Mouse (Mus musculus) thymus, adult 2 months (tissue): Measurements from ENCODE around the gene Adamts13.

Experiments used
- CTCF ChIP-seq: fragments of 200-500 bp; IDR thresholded peaks from 2 replicates; pipeline ENCODE4 v1.5.1; 2012; ENCODE audit warnings: mild to moderate bottlenecking, control low read depth, low read length, moderate library complexity, borderline replicate concordance; ENCODE audit not compliant: control insufficient read depth, poor library complexity, insufficient read depth; ENCODE audit errors: extremely low read depth
- POLR2A ChIP-seq: fragments of 200-500 bp; IDR thresholded peaks from 2 replicates; pipeline ENCODE4 v1.6.1; 2012; ENCODE audit warnings: mild to moderate bottlenecking, low read length, control low read depth, moderate library complexity; ENCODE audit not compliant: control insufficient read depth, poor library complexity, insufficient read depth; ENCODE audit errors: extremely low read depth

DNA sequence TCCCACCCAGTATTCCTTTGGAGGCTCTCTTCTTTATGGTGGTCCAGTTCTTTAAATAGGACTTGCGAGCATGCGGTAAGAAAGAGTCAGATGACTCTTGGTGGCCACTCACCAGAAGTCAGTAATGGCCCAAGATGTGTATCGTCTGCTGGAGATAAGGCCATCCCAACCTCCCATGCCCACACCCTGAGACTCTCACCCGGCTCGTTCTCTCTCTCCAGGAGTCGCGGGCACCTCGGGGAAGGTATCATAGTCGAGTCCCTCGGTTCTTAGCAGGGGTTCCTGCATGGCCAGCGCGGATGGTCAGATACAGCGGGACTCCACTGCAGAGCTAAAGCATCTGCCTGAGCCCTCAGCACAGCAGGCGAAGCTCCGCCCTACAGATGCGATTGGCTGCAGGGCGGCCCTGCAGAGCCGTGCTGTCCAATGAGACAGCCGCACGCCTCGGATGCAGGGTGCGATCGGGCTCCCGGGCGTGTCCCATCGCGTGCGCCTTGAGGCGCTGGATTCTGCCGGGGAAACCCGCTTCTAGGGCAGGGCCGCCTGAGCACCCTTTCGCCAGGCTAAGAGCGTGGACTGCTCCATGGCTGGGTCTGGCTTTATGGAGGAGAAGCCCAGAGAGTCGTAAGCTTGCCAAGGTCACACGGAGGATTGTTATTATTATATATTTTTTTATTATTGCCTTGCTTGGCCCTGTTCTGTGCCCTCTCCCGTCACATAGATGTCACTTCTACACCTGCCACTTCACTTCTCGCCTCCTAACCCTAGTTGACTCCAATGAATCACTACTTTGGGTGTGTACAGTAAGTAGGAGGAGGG lies 54.6 kb downstream of the Adamts13 start, which contains the start of gene Slc2a6:
- peak; percentile 29; the same call in 1 of the 2 replicates for TF ChIP-seq CTCF
- 0 out of 2 replicates have a peak, but pooled peaks have one; percentile 24 for TF ChIP-seq POLR2A
